Mouse (Mus musculus): ENCODE measurements around the gene Srgn.
"Not testable (repeated sequence)": the region's sequence is repeated elsewhere in the genome, so short reads cannot be mapped to it uniquely, and the experiment has no call there.

Gene Srgn

DNA sequence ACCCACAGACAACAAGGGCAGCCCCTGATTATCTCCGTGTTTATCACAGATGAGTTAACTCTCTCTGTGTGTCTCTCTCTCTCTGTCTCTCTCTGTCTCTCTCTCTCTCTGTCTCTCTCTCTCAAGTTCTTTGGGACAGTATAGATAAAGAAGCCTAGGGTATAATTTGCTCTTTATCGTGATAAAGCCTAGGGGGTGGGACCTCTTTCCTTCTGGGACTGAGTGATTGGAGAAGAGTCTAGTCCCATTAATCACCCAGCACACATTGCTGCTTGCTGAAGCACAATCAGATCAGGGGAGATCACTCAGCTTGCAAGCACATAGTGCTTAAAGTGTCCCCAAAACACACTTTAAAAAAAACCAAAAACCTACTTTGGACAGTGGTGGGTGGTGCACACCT lies 6.3 kb downstream of the Srgn start:
- DNase-seq = no peak

GRCm38 (mm10) chr10:62517511-62517910 lies 9.7 kb downstream of the Srgn start:
- no peak for DNase-seq

- DNase-seq = no peak
Measured at GRCm38 (mm10) chr10:62512855-62513254, 14.4 kb downstream of the Srgn start.

GRCm38 (mm10) chr10:62511528-62511927 lies 15.7 kb downstream of the Srgn start:
- no peak for DNase-seq

GRCm38 (mm10) chr10:62509032-62509656 lies 18.1 kb downstream of the Srgn start:
- no peak for DNase-seq

DNA sequence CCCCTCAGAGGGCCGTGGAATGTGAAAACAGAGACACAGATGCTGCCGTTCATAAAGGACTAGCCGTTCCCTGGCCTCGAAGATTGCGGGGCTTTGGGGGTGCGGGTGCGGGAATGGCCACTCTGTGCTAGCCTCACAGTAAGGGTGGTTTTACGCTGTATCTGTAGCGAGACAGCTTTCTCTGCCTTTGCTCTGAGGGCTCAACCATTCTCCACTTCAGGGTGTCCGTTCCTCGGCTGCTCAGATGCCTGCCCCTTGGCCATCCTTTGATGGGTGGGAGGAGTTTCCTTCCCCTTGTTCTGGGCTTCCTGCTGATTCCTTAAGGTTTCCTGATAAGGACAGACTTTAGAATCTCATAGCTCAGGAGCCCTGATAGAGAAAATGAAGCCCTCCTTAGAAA lies 18.8 kb downstream of the Srgn start:
- DNase-seq = peak; percentile 51

- peak; percentile 75 for DNase-seq
Measured at GRCm38 (mm10) chr10:62507591-62508308, 19.5 kb downstream of the Srgn start.

DNA sequence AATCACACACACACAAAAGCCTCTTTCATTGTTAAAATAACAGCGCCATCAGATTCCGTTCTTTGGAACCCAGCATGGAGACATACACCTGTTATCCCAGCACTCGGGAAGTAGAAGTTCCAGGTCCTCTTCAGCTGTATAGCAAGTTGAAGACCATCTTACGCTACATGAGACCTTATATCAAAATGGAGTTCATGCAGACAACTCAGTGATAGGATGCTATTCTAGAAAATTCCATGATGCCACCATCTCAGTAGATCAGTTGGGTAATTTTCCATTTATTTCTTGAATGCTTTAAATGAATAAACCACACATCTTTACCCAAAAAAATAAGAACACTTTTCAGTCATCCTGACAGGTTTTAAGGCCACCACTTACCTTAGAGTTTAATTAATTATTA lies 20.2 kb downstream of the Srgn start:
- DNase-seq = no peak

DNA sequence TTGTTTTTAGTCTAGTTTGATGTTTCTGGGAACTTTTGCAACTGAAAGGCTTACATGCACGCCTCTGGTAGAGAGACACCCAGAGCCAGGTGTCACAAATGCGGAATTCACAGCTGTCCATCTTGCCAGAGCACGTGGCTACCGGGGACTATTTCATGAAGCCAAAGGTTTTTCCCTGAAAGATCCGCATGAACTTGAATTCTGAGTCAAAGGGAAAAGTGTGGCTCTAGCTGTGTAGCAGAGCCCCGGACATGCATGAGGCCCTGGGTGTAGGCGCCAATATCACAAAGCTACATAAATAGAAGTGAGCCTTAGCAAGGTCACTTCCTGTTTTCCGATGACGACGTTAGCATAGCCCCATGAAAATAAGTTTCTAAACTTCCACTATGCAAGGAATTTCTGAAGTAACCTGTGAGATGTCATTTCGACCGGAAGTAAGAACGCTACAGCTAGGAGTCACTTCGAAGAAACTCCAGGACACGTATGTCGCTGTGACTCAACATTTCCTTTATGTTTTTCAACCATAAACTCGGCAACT lies 21.2 kb downstream of the Srgn start:
- DNase-seq = peak; percentile 22

DNA sequence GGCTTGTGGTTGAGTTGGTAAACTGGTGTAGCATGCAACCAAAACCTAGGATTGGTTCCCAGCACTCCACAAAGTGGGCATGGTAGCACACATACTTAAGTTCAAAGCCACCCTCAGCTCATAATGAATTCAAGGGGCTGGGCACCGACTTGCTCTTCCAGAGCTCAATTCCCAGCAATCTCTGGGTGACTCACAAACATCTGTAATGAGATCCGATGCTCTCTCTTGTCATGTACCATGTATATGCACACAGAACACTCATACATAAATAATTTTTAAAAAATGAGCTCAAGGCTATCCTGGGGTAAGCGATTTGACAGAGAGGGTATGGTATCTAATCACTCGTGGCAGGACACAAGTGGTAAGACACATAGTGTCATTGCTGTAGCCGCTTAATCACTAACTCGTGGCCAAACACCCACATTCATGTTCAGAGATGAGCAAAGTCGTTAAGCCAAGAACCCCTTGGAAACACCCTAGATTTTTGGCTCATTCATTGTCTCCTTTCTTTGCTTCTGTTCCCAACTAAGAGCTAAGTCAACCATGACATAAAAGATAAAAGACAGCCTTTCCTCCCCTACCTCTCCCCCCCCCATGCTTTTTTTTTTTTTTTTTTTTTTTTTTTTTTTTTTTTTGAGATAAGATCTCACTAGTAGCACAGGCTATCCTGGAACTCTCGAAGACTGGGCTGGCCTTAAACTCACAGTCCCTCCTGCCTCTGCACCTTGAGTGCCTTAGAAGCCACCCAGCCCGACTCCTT lies 21.8 kb downstream of the Srgn start:
- no peak for DNase-seq

DNA sequence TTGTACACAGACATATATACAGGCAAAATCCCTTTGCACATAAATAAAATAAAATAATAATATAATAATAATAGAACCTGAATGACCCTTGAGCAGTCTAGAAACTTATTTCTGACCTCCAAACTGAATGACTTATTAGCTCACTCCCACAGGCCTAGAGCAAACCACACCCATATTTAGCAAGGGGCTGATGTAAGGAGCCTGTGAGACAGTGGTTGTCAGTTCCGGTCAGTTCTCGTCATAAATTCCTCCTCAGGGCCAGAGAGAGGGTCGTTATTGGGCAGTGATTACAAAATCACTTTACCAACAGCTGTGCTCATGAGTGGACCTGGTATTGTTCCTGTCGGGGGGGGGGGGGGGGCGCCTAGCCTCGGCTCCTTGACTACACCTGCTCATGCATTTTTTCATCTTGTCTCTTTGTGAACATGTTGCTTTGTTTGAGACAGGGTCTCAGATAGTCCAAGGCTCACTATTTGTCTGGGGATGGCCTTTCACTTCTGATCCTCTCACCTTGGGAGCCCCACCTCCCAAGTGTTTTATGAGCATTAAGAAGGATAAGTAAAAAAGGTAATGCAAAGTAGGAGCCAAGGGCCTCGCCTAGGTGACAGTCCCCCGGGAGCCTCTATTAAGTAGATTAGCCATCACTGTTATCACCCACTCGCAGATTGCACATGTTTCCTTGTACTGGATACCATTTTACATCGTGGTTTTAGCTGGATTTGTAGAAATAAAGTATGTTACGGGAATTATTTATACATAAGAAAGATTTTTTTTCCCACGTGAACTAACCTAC lies 23.2 kb downstream of the Srgn start:
- no peak for DNase-seq

- no peak for DNase-seq
Measured at GRCm38 (mm10) chr10:62503353-62503752, 23.9 kb downstream of the Srgn start.

GRCm38 (mm10) chr10:62501951-62502350 lies 25.3 kb downstream of the Srgn start:
- no peak for DNase-seq

- DNase-seq = no peak
Measured at GRCm38 (mm10) chr10:62500916-62501615, 26.2 kb downstream of the Srgn start.

DNA sequence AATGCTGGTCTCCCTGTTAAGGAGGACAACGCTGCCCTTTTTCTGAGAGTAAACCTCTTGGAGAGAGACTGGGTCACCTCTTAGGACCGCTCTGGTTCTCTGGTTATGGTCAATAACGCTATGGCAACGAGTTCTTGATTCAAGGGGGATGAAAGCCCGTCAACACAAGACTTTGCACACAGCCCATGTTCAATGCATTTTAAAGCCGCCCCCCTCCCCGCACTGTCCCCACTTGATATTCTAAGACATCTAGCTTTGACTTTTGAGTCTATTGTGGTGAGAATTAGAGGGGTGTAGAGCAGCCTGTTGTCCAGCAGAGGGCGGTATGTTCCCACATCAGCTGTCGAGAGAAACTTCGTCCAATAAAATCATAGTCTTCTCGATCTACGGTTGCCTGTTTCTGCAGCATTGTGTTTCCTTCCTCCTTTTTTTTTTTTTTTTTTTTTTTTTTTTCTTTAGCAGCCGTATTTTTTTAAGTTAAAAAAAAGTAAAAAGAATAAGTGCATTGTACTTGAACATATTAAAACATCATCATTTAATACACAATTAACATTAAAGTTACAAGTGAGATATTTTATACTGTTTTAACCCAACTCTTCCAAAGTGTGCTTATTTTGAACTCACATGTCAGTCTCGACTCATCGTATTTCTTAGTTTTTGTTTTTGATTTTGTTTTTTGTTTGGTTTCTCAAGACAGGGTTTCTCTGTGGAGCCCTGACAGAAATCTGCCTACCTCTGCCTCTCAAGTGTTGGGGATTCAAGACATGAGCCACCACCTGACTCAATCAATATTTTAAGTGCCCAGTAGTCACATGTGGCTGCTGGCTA lies 26.9 kb downstream of the Srgn start:
- peak; percentile 73 for DNase-seq

- not testable (repeated sequence) for DNase-seq
Measured at GRCm38 (mm10) chr10:62491681-62492080, 35.6 kb downstream of the Srgn start.

GRCm38 (mm10) chr10:62488266-62488665 lies 39.0 kb downstream of the Srgn start:
- peak; percentile 60 for DNase-seq

DNA sequence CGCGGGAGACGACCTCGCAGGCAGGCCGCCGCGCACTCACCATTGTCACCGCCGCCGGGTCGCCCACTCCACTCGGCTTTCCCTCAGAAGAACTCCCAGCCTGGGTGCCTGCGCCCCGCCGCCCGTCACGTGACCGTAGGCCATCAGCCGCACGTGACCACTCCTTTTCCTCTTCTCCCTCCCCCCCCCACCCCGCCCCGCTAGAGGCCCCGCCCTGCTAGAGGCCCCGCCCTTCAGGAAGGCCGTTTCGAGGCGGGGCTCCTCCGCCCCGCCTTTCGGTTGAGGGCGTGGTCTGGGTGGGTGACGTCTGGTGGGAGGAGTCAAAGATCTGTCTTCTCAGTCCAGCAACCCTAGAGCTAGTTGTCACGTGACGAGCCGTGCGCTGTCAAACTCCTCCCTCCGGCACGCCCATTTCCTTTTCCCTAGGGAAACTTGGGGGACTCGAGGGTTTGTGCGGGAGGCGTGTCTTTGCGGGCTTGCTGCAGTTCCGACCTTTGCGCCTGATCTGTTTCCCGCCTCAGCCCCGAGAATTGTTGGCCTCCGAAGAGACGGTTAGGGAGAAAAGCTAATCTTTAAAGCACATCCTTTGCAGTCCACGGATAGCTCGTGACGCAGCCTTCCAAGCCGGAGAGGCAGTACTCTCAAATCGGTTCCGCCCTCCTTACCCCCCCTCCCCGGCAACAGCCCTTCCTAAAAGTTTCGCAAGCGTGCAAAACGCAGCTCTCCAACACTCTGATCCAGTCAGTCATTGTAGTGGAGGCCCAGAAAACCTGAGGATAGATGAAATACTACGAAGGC lies 40.4 kb downstream of the Srgn start, which contains the start of gene Vps26a:
Gene Vps26a (minus strand): TSS at position 188 of the 798 bp plus-strand sequence.
- DNase-seq = peak; percentile 99

- no peak for DNase-seq
Measured at GRCm38 (mm10) chr10:62485878-62486582, 41.2 kb downstream of the Srgn start.
